Mouse (Mus musculus) effector memory CD4-positive, alpha-beta T cell, adult 5 months (primary cell): ENCODE data around the gene Prelid3b. TPM values are rescaled to one million over a fixed set of nuclear protein-coding genes. Genes with fewer than 3 reads are reported as not detected.

Experiments used
- polyA plus RNA-seq: library from polyadenylated mRNA; unstranded; fragments of 100-300 nt; shearing (Covaris generic); gene quantifications from one replicate; pipeline ENCODE4 v1.2.1, GENCODE M21; 2017

Gene Prelid3b
- polyA plus RNA-seq: 76.5 TPM

GRCm38 (mm10) chr2:174472818-174473549 is at the start of gene Prelid3b:
Gene Prelid3b (minus strand): TSS chr2:174473081.

GRCm38 (mm10) chr2:174463789-174464523 is 8.9 kb downstream of the Prelid3b start, which contains the start of gene Atp5e:
Gene Atp5e (minus strand): TSS chr2:174464105.

GRCm38 (mm10) chr2:174450353-174450752 is 22.5 kb downstream of the Prelid3b start, which contains the start of gene Tubb1:
Gene Tubb1 (plus strand): TSS chr2:174450695.

GRCm38 (mm10) chr2:174438737-174439449 is 34.0 kb downstream of the Prelid3b start, which contains the start of gene Ctsz:
Gene Ctsz (minus strand): TSS chr2:174439039.

DNA sequence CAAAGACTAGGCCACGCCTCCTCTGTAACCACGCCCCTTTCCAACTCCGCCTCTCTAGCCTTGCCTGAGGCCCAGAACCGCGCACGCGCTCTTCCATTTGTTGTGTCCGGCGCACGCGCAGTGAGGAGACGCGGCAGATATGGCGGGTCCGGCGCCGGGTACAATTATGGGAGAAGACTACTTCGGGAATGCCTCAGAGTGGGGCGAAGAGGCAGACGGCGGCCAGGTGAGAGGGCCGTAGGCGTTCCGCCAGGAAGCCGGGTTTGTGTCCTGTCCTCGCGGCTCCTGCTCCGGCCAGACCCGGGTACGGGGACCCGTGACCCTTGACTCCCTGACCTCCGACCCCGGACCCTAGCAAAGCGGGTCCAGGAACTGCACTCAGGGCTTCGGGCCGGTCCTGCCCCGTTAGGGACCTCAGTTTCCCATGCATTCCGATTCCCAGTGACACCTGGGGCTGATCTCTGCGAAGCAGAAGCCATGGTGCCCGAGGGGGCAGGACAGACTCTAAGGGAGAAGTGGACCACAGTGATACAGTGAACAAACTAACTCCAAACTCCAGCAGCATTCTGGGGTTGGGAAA is 57.1 kb downstream of the Prelid3b start, which contains the start of gene Nelfcd:
Gene Nelfcd (plus strand): TSS at position 74 of the 580 bp plus-strand sequence.

Other genes with a start within 250 kb of the Prelid3b start
- gene Gnas, start 188.8 kb downstream of the Prelid3b start, polyA plus RNA-seq: 747 TPM
- gene Gm20721, start 126.4 kb downstream of the Prelid3b start, polyA plus RNA-seq: 8.6 TPM
- 33.9 TPM for gene Nelfcd, start 57.3 kb downstream of the Prelid3b start, polyA plus RNA-seq
- gene Ctsz, start 34.0 kb downstream of the Prelid3b start, polyA plus RNA-seq: 49.6 TPM
- gene Tubb1, start 22.4 kb downstream of the Prelid3b start, polyA plus RNA-seq: not detected
- 306 TPM for gene Atp5e, start 9.0 kb downstream of the Prelid3b start, polyA plus RNA-seq
- gene Zfp831, start 170.5 kb upstream of the Prelid3b start, polyA plus RNA-seq: 10.4 TPM